Mouse (Mus musculus) ES-CJ7 (cell line): ENCODE measurements around the gene Slc18a3.

Source experiments
- DNase-seq: peaks from one replicate; pipeline ENCODE4 v3.0.0; 2011; ENCODE audit warnings: low read depth, low spot score

The Slc18a3 gene

DNA sequence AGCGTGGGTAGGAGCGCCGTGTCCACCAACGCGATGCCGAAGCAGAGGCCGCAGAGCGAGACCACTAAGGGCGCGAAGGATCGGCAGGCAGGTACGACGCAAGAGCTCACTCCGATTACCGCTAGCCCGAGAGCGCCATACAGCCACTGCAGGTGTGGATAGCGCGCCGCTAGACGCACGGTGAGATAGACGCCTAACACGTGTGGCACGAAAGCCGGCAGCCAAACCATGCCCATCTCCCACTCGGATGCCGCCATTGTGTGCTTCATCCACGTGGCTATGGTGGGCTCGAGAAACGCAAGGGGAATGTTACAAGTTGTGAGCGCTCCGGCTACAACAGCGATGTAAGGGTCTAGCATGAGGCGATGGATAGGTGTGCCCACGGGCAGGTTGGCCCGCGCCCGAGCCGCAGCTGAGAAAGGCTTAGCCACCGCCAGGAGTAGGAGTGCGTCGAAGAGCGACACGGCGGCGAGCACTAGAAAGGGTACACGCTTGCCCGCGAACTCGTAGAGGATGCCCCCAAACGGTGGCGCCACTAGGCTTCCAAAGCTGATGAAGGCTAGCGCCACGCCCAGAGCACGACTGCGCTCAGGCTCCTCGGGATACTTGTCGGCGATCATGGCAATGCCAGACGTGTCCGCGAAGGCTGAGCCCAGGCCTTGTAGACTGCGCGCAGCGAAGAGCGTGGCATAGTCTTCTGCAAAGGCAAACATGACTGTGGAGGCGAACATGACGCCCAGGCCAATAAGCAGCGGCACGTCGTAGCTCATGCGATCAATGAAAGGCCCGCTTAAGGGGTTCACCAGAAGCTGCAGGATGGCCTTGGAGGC, 1.2 kb downstream of the Slc18a3 start:
- peak; percentile 59 for DNase-seq

DNA sequence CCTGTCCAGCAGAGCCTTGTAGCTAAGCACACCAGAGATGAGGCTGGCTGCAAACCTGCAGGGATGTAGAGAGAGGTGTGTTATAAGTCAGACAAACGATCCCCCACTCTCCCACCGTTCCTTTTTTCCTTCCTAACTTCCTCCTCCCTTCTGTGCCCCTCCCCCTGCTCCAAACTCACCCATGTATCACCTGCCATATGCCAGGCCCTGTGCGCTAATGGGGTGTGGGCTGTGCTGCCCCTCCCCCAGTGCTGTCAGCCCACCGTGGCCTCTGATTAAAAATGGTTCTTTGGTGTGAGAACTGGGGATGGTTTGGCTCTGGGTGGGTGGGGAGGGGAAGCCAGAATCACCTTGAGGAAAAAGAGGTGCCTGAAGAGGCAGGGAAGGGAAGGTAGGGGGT, 12.1 kb downstream of the Slc18a3 start:
- no peak for DNase-seq

DNA sequence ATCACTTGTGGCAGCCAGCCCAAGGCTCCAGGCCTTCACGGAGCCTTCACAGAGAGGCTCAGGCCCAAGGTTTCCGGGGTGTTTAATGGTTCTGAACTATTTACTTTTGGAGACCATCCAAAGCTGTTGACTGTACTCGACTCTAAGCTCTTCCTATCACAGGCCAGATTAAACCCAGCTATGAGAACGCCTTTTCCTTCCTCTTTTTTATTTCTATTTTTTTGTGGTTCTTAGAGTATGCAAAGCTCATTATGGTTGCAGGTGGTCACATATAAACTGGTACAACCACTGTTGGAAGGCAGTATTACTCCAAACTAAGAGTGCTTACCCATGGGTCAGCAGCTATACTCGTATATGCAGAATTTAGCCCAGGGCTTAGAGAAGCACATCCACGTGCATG, 17.7 kb downstream of the Slc18a3 start:
- DNase-seq: no peak

DNA sequence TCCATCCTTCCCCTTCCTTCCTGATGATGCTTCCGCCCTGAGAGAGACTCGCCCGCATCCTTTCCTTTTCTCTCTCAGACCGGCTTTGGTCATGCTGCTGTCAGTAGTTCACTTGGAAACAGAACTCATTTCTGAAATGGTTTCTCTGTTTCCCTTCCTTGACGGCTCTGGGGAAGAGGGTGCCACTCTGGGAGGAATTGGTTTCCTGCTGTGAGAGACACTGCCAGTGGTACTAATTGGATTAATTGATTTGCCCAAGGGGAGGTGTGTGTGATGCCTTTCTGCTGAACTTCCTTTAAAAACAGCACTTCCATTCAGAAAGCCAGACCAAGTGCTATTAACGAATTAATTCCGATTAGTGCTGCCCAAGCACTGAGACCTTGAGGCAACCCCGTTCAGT, 21.2 kb downstream of the Slc18a3 start:
- no peak for DNase-seq

DNA sequence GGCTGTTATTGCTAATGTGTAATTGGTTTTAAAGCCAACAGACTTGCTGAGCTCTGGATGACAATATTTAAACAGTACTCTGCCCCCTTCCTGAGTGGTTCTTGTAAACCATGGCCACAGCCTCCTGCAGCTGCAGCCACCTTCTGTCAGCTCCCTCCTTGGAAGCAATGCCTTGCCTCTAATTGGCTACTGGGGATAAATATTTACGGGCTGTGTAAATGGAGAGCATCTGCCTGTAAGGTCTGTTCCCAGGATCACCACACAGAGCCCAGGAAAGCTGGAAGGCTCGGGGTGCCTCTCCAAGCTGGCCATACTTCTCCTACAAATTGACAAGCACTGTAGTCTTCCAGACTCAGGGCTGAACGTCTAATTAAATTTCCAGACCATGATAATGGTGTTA, 24.9 kb downstream of the Slc18a3 start:
- no peak for DNase-seq

DNA sequence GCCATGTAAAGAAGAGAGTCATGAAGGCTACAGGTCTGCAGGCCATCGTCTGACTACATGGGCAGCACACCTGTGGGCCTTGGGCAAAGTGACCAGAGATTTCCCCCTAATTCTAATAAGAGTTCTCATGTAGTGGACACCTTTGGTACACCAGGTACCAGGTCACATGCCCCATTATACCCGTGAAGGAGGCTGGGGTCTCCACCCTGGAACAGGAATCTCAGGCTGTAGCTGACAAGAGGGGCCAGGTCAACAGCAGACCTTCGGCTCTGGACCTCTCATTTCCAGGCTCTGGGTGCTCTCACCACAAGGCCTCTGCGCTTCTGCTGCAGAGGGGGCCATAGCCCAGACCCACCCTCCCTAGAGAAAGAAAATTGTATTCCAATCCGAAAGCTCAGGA, 25.3 kb downstream of the Slc18a3 start:
- DNase-seq: no peak

DNA sequence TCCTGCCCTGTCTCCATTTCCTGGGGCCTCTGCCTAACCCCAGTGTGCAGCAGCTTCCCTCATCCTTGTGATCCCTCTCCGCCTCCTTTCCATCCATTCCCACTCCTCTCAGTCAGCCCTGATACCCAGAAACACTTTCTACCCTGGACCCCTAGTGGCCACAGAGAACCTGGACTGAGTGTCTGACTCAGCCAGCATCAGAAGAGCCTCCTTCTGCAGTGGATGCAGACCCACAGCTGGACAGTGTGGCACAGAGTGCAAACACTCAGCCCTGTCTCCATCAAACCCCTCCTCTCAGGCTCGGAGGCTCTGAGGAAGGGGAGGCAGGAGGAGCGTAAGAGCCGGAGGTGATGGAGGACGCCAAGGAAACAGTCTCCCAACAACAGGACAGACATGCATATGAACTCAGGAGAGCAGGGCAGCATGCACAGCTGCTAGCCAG, 27.3 kb downstream of the Slc18a3 start:
- DNase-seq: peak; percentile 68

DNA sequence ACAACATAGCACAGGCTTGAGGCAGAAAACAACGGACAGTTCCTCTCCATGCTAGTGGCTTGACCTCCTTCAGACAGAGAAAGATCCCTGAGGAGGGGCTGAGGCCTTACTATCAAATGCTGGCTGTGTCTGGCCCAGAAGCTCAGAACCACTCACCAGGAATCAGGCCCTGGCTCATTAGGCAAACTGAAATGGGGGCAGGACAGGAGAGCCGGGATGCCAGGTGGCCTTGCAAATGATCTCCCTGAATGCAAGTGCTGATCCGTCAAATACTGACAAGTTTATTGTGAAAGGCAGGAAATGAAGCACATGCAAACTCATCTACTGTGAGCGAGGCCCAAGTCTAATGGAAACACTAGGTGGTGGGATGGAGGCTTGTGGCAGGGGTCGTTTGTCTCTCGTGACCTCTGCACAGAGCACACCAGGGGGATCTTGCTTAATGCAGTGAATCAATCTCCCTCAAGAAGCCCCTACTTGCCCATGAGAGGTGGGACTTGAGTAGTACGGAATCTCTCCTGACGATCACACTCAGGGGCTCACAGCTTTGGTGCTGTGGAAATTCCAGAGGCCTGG, 35.5 kb downstream of the Slc18a3 start:
- DNase-seq: no peak

DNA sequence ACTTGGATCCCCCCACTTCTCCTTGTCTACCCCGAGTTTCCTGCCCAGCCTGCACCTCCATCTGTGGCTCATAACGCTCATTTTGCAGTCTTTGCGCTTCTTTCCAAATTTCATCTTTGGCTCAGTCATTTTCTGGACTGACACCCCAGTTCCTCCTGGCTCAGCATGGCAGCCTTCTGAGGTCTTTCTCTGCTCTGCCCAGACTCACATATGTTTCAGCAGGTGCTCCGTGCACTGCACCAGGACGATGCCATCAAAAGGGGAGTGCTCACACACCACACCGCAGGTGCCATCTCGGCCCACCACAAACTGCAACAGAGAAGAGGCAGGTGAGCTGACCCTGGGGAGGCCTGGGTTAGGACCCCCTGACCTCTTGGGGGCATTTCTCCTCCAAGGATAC, 40.7 kb downstream of the Slc18a3 start:
- DNase-seq: no peak

DNA sequence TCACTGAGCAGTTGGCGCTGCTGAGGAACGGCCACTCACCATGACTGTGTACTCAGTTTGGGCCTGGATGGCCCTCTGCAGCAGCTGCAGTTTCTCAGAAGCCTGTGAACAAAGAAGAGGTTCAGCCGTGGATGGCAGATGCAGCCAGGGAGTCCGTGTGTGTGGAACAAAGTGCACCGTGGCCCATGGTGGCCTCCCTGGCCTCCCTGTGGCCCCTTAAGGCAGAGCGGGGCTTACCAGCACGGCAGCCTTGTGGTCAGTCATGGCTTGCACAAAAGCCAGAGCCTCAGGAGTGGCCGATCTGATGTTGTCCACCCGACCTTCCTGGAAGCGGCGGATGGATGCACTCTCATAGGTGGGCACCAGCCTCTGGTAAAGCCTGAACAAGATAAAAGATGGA, 45.9 kb downstream of the Slc18a3 start:
- no peak for DNase-seq
